Mouse (Mus musculus): ENCODE data around the gene Morn2. TPM values are rescaled to one million over a fixed set of nuclear protein-coding genes. Genes with fewer than 3 reads are reported as not detected.

The Morn2 gene
- total RNA-seq, 2 experiments from 2014 or later = 2.9 to 22.7 TPM

- ATAC-seq (replicated peaks; ENCODE audit: poor library complexity, severe bottlenecking) = no peak
Observed at GRCm38 (mm10) chr17:80322228-80322627, 32.2 kb downstream of the Morn2 start.

- ATAC-seq (replicated peaks; ENCODE audit: poor library complexity, severe bottlenecking) = no peak
Observed at GRCm38 (mm10) chr17:80323015-80323414, 33.0 kb downstream of the Morn2 start.

DNA sequence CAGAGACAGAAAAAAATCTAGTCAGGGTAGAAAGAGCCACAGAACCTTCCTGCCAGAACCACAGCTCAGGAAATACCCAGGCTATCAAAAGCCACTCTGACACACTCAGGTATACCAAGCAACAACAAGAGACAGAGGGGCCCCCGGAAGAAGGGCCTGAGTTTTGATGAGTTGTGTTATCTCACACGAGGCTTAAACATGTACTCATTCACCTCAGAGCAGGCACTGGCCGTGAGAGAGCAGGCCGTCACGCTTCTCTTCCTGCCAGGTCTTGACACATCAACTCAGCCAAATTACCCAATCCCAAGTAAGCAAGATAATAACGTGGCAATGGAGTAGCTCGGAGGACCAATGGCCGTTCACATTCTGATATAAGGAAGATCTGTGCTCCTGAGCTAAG lies 33.7 kb downstream of the Morn2 start:
- ATAC-seq (replicated peaks; ENCODE audit: poor library complexity, severe bottlenecking) = peak; percentile 89

DNA sequence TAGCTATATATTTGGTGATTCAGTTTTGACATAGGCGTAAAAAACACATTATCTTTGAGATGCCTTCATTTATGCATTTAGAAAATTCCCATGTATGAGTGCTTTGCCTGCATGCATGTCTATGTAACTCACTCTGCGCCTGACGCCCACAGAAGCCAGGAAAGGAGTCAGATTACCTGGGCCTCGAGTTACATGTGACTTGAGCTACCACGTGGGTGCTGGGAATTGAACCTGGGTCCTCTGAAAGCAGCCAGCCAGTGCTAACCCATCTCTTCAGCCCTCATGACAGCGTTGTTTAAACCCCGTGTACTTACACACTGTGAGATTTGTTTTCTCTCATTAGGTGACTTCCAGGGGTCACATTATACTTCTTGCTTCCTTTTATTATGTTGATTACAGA lies 34.5 kb downstream of the Morn2 start:
- no peak for ATAC-seq (replicated peaks; ENCODE audit: poor library complexity, severe bottlenecking)

- ATAC-seq (replicated peaks; ENCODE audit: poor library complexity, severe bottlenecking) = no peak
Observed at GRCm38 (mm10) chr17:80325456-80325855, 35.5 kb downstream of the Morn2 start.

DNA sequence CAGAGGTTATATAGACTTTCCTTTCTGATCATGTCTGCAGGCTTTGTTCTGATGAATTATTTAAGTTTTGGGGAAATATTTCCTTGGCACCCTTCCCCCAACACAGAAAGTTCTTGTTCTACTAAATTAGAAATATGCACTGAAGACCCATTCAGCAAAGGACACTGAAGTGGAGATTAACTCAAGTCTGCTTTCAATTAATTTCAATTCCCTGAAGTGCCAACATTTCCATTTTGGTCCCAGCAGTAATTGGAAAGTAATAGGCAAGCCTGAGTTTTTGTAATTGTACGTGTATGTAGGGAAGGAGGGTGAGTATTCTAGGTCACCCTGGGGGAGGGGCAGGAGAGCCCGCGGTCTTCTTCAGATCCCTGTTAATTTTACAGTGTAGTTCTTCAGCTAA lies 36.4 kb downstream of the Morn2 start:
- ATAC-seq (replicated peaks; ENCODE audit: poor library complexity, severe bottlenecking) = no peak

DNA sequence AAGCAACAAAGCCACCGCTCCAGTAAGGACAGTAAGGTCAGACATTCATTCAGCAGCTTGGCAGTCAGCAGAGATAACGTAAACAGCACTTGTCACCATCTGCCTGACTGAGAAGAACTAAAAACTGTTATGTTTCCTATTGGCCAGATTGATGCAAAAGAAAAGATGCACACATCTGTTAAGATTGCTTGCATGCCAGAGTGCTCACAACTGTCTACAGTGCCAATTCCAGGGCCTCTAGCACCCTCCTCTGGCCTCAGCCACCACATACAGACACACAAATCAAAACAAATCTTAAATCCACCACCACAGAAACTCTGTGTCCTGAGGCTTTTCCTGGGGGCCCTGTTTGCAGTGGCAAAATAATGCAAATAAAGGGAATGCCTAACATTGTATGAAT lies 42.4 kb downstream of the Morn2 start:
- no peak for ATAC-seq (replicated peaks; ENCODE audit: poor library complexity, severe bottlenecking)

DNA sequence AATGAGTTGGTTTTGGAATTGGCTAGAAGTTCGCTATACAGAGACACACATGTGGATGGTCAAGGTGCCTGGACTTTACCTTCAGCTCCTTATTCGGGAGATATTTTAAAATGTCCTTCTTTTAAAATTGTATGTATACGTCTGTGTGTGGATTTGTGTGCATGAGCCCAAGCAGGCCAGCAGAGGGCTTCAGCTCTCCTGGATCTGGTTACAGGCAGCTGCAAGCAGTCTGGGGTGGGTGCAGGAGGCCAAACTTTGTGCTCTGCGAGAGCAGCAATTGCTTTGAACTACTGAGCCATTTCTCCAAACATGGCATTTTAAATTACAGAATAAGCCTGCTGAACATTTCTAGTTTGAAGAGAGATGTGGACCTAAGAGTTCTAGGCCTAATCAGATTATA lies 55.3 kb downstream of the Morn2 start:
- ATAC-seq (replicated peaks; ENCODE audit: poor library complexity, severe bottlenecking) = no peak

- no peak for ATAC-seq (replicated peaks; ENCODE audit: poor library complexity, severe bottlenecking)
Observed at GRCm38 (mm10) chr17:80346591-80347125, 56.7 kb downstream of the Morn2 start.

Other genes with a start within 250 kb of the Morn2 start
- 66.9 and 88.2 TPM in 2 replicates for gene Hnrnpll, start 227.9 kb upstream of the Morn2 start, total RNA-seq (2014; fragmentation: Nextera tagmentation)
- 61.4 and 71.8 TPM in 2 replicates for gene Hnrnpll, start 227.9 kb upstream of the Morn2 start, total RNA-seq (2017)
- 6.1 and 12.2 TPM in 2 replicates for gene Galm, start 162.7 kb upstream of the Morn2 start, total RNA-seq (2014; fragmentation: Nextera tagmentation)
- gene Galm, start 162.7 kb upstream of the Morn2 start, total RNA-seq (2017) = 4.0 and 5.3 TPM in 2 replicates
- 481 and 582 TPM in 2 replicates for gene Srsf7, start 82.9 kb upstream of the Morn2 start, total RNA-seq (2014; fragmentation: Nextera tagmentation)
- gene Srsf7, start 82.9 kb upstream of the Morn2 start, total RNA-seq (2017) = 445 and 565 TPM in 2 replicates
- not detected in 2 replicates for gene Ttc39d, start 82.7 kb upstream of the Morn2 start, total RNA-seq (2014; fragmentation: Nextera tagmentation)
- not detected in 2 replicates for gene Ttc39d, start 82.7 kb upstream of the Morn2 start, total RNA-seq (2017)
- 31.3 and 38.3 TPM in 2 replicates for gene Gemin6, start 65.8 kb upstream of the Morn2 start, total RNA-seq (2014; fragmentation: Nextera tagmentation)
- gene Gemin6, start 65.8 kb upstream of the Morn2 start, total RNA-seq (2017) = 37.7 and 41.0 TPM in 2 replicates
- 10.2 and 10.5 TPM in 2 replicates for gene Dhx57, start 273 bp downstream of the Morn2 start, total RNA-seq (2014; fragmentation: Nextera tagmentation)
- 11.4 and 11.7 TPM in 2 replicates for gene Dhx57, start 273 bp downstream of the Morn2 start, total RNA-seq (2017)
- gene Arhgef33, start 17.2 kb downstream of the Morn2 start, total RNA-seq (2014; fragmentation: Nextera tagmentation) = 1.0 TPM in 1 of 2 replicates, not detected in the other
- gene Arhgef33, start 17.2 kb downstream of the Morn2 start, total RNA-seq (2017) = 4.1 TPM in 1 of 2 replicates, not detected in the other
- not detected in 2 replicates for gene Gm10190, start 83.3 kb downstream of the Morn2 start, total RNA-seq (2014; fragmentation: Nextera tagmentation)
- not detected in 2 replicates for gene Gm10190, start 83.3 kb downstream of the Morn2 start, total RNA-seq (2017)
- 13.9 and 17.0 TPM in 2 replicates for gene Sos1, start 190.2 kb downstream of the Morn2 start, total RNA-seq (2014; fragmentation: Nextera tagmentation)
- 7.2 and 8.4 TPM in 2 replicates for gene Sos1, start 190.2 kb downstream of the Morn2 start, total RNA-seq (2017)